Mouse (Mus musculus): ENCODE measurements around the gene Atp1a3.

DNA sequence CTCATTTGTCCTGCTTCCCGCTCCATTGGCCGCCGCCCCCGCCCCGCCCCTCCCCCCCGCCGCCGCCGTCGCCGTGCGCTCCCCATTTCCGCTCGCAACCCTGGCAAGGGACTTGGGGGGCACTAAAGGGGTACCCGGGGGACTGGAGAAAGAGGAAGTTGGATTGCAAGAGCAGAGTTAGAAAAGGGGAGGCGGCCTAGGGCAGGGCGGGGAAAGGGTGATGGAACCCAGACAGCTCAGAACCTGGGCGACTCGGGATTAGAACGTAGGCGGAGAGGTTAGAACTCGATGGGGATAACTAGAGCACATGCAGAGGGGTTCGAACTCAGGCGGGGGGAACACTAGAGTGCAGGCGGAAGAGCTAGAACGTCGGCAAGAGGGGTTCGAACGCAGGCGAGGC is 51.3 kb downstream of the Atp1a3 start:
- no peak for TF ChIP-seq CTCF (IDR thresholded peaks at IDR 0.05; ENCODE audit: low read depth, low read length)
- TF ChIP-seq EP300 (IDR thresholded peaks at IDR 0.05; ENCODE audit: insufficient read depth, low read depth, low read length): no peak
- no peak for TF ChIP-seq POLR2A (IDR thresholded peaks at IDR 0.05; ENCODE audit: insufficient read depth, low read length)
